Mouse (Mus musculus) CH12.LX (cell line): ENCODE results near the gene Slc6a19. TPM values are rescaled to one million over a fixed set of nuclear protein-coding genes. Genes with fewer than 3 reads are reported as not detected.

ENCODE experiments used
- DNase-seq: peaks from one replicate; pipeline ENCODE4 v3.0.0-alpha.2; 2013; ENCODE audit errors: extremely low read depth
- H3K27ac ChIP-seq: 2 replicates; pipeline ENCODE4 v1.5.1; 2012; ENCODE audit warnings: low read depth, mild to moderate bottlenecking, control low read depth, moderate library complexity; ENCODE audit not compliant: insufficient read depth
- H3K27me3 ChIP-seq: replicated peaks from 2 replicates; pipeline ENCODE3; 2012; ENCODE audit warnings: inconsistent platforms
- H3K36me3 ChIP-seq, 2 experiments: replicated peaks in 1 of 2; 2 replicates each; pipeline versions ENCODE3 to v1.6.1; 2012; ENCODE audit warnings: inconsistent platforms in 1 of 2, low read length in 1 of 2, mild to moderate bottlenecking in 1 of 2, mixed read lengths in 1 of 2, moderate library complexity in 1 of 2; ENCODE audit not compliant: control insufficient read depth in 1 of 2, insufficient read depth in 1 of 2
- H3K4me1 ChIP-seq, 2 experiments: 2 replicates each; pipeline ENCODE4 v1.6.1; 2012; ENCODE audit warnings: inconsistent platforms in 1 of 2, moderate library complexity in 1 of 2; ENCODE audit not compliant: insufficient read depth in 2 of 2, control insufficient read depth in 1 of 2
- H3K4me2 ChIP-seq: 2 replicates; pipeline ENCODE4 v1.6.1; 2012; ENCODE audit warnings: low read depth, mild to moderate bottlenecking, control low read depth; ENCODE audit not compliant: poor library complexity, insufficient read depth, severe bottlenecking
- H3K4me3 ChIP-seq, 3 experiments: fragments of 150-350 bp in 1 of 3; sonication (generic) in 1 of 3; replicated peaks in 1 of 3; 2 replicates each; pipeline versions ENCODE3 to v1.5.1; 2011 to 2012; ENCODE audit warnings: low read depth in 2 of 3, low read length in 2 of 3, mild to moderate bottlenecking in 2 of 3, moderate library complexity in 2 of 3, control low read depth in 1 of 3, improper control_type of control experiment in 1 of 3, inconsistent platforms in 1 of 3, mixed read lengths in 1 of 3; ENCODE audit not compliant: poor library complexity in 1 of 3
- H3K79me2 ChIP-seq: replicated peaks from 2 replicates; pipeline ENCODE4 v1.6.1; 2012; ENCODE audit warnings: mild to moderate bottlenecking, moderate library complexity; ENCODE audit not compliant: control insufficient read depth, poor library complexity, insufficient read depth, severe bottlenecking; ENCODE audit errors: extremely low read depth
- H3K9ac ChIP-seq: 2 replicates; pipeline ENCODE4 v1.6.1; 2012; ENCODE audit warnings: low read depth, mild to moderate bottlenecking, control low read depth, moderate library complexity; ENCODE audit not compliant: insufficient read depth
- H3K9me3 ChIP-seq: replicated peaks from 2 replicates; pipeline ENCODE3; 2012; ENCODE audit warnings: low read length, inconsistent platforms, mixed read lengths
- CHD1 ChIP-seq: IDR thresholded peaks from 2 replicates; pipeline ENCODE4 v1.6.1; 2012; ENCODE audit warnings: low read depth, low read length, improper control_type of control experiment, inconsistent platforms
- CHD2 ChIP-seq: IDR thresholded peaks from 2 replicates; pipeline ENCODE4 v1.6.1; 2011; ENCODE audit warnings: low read length, improper control_type of control experiment
- CTCF ChIP-seq, 2 experiments: IDR thresholded peaks in 1 of 2; conservative IDR thresholded peaks in 1 of 2; 2 replicates each; pipeline ENCODE4 v1.5.1; 2011 to 2012; ENCODE audit warnings: low read depth in 2 of 2, low read length in 2 of 2, improper control_type of control experiment in 1 of 2, inconsistent platforms in 1 of 2, mild to moderate bottlenecking in 1 of 2, moderate library complexity in 1 of 2
- E2F4 ChIP-seq: IDR thresholded peaks from 2 replicates; pipeline ENCODE4 v1.6.1; 2011; ENCODE audit warnings: low read depth, low read length, improper control_type of control experiment; ENCODE audit not compliant: insufficient replicate concordance
- ETS1 ChIP-seq: conservative IDR thresholded peaks from 2 replicates; pipeline ENCODE4 v1.6.1; 2012; ENCODE audit warnings: low read depth, mild to moderate bottlenecking, inconsistent platforms, low read length, improper control_type of control experiment, moderate library complexity
- GABPA ChIP-seq: IDR thresholded peaks from 2 replicates; pipeline ENCODE4 v1.6.1; 2012; ENCODE audit warnings: low read depth, low read length, improper control_type of control experiment, inconsistent platforms; ENCODE audit not compliant: insufficient replicate concordance
- MAZ ChIP-seq: IDR thresholded peaks from 2 replicates; pipeline ENCODE4 v1.6.1; 2012; ENCODE audit warnings: low read depth, mild to moderate bottlenecking, inconsistent platforms, low read length, improper control_type of control experiment, moderate library complexity
- MXI1 ChIP-seq: IDR thresholded peaks from 2 replicates; pipeline ENCODE4 v1.6.1; 2011; ENCODE audit warnings: mild to moderate bottlenecking, low read depth, low read length, improper control_type of control experiment
- PAX5 ChIP-seq: IDR thresholded peaks from 2 replicates; pipeline ENCODE4 v1.6.1; 2012; ENCODE audit warnings: low read length, inconsistent platforms, mixed read lengths
- POLR2A ChIP-seq: IDR thresholded peaks from 2 replicates; pipeline ENCODE4 v1.6.1; 2011; ENCODE audit warnings: low read depth, mild to moderate bottlenecking, improper control_type of control experiment, low read length
- RAD21 ChIP-seq: IDR thresholded peaks from 2 replicates; pipeline ENCODE4 v1.6.1; 2011; ENCODE audit warnings: low read depth, mild to moderate bottlenecking, low read length, improper control_type of control experiment, moderate library complexity
- SIN3A ChIP-seq: IDR thresholded peaks from 2 replicates; pipeline ENCODE4 v1.6.1; 2012; ENCODE audit warnings: low read length, improper control_type of control experiment, inconsistent platforms
- SMC3 ChIP-seq: IDR thresholded peaks from 2 replicates; pipeline ENCODE4 v1.6.1; 2011; ENCODE audit warnings: low read depth, low read length, improper control_type of control experiment
- USF2 ChIP-seq: conservative IDR thresholded peaks from 2 replicates; pipeline ENCODE4 v1.6.1; 2011; ENCODE audit warnings: low read depth, low read length, improper control_type of control experiment
- dilution Hi-C: fragments of 300-500 bp; cut with MboI; formaldehyde crosslinking; loops from 2 replicates; pipeline ENCODE4 v1.14.3; 2020; ENCODE audit warnings: low sequenced_read_pairs; ENCODE audit not compliant: extremely low pct_unique_long_range_greater_than_20kb, extremely low pct_ligation_motif_present
- in situ Hi-C: fragments of 300-500 bp; cut with MboI; formaldehyde crosslinking; loops from 3 replicates; pipeline ENCODE4 v1.14.3; 2019; ENCODE audit warnings: low sequenced_read_pairs, low pct_ligation_motif_present, low pct_unique_long_range_greater_than_20kb, mixed read lengths
- polyA plus RNA-seq: library from polyadenylated mRNA; unstranded; fragments of >175 nt; gene quantifications from 2 replicates; pipeline ENCODE4 v1.2.1, GENCODE M21; 2012; ENCODE audit warnings: low read depth; ENCODE audit not compliant: insufficient read length
- total RNA-seq, 2 experiments: library from RNA; depleted of rRNA; stranded (reverse); fragments of 300-350 nt in 1 of 2; fragments of >200 nt in 1 of 2; gene quantifications; 2 replicates each; pipeline ENCODE4 v1.2.3; 2012 to 2014

Gene Slc6a19
- total and polyA plus RNA-seq, 3 experiments: 0.13 TPM; not detected in 1

DNA sequence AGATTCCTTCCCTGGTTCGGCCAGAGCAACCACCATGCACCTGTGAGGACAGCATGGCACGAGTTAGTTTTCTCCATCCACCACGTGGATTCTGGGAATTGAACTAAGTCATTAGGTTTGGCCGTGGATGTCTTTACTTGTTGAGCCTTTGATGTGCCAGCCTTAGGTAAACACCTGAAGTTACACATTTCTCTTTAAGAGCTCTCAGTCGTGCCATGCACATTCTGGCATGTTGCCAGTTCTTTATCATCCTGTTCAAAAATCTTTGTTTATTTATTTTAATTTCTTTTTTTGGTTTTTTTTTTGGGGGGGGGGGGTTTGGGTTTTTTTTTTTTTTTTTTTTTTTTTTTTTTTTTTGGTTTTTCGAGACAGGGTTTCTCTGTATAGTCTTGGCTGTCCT, 66.8 kb downstream of the Slc6a19 start:
- Histone ChIP-seq H3K27me3 (no peaks in the 10 kb centered on the region), H3K36me3 (peaks cover 29 to 83% of the 10 kb centered on the region in 2 experiments), H3K9me3 (no peaks in the 10 kb centered on the region), H3K79me2 (no peaks in the 10 kb centered on the region), H3K27ac (no peak overlapping the region), H3K4me1 (no peaks in the 10 kb centered on the region), H3K9ac (no peak overlapping the region)
- no peak for DNase-seq
- dilution Hi-C loops: no loop called here
- TF ChIP-seq SIN3A (no peak), USF2 (no peak), POLR2A (no peak), CHD1 (no peak), CHD2 (no peak), MXI1 (no peak), E2F4 (no peak), SMC3 (no peak), PAX5 (no peak), ETS1 (no peak), RAD21 (no peak), GABPA (no peak), MAZ (no peak)
- TF ChIP-seq, all 38 proteins: peak for 0
- in situ Hi-C loops: no loop called here
- H3K4me2 ChIP-seq: no peak overlapping the region
- H3K4me3 ChIP-seq: no peak overlapping the region

DNA sequence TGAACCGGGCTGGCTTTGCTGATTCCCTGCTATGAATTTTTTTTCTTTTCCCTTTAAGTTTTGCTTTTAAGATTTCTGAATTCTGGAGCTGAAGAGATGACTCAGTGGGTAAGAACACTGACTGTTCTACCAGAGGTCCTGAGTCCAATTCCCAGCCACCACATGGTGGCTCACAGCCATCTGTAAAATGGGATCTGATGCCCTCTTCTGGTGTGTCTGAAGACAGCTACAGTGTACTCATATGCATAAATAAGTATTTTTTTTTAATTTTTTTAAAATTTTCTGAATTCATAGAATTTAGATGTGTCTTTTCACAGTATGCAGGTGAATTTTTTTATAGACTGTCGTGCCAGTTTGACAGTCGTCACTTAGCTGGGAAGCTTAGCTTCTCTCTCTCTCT, 72.8 kb downstream of the Slc6a19 start:
- no peak overlapping the region for H3K9ac ChIP-seq
- peaks cover 12 to 34% of the 10 kb centered on the region in 2 experiments for H3K4me1 ChIP-seq
- no peaks in the 10 kb centered on the region for H3K27me3 ChIP-seq
- no peak for DNase-seq
- H3K36me3 ChIP-seq: peaks cover 21 to 65% of the 10 kb centered on the region in 2 experiments
- H3K79me2 ChIP-seq: no peaks in the 10 kb centered on the region
- peak in 1 of 2 experiments; percentile 53; a peak in 2 of 4 replicates for TF ChIP-seq CTCF (conservative IDR thresholded peaks at IDR 0.05 in 1 of 2, IDR thresholded peaks at IDR 0.05 in 1 of 2; ENCODE audit: low read depth in 2 of 2, low read length in 2 of 2)
- TF ChIP-seq GABPA: no peak
- no peaks in the 10 kb centered on the region for H3K9me3 ChIP-seq
- H3K27ac ChIP-seq: no peak overlapping the region
- in situ Hi-C loops: no loop called here
- no peak overlapping the region for H3K4me2 ChIP-seq
- dilution Hi-C loops: no loop called here
- no peak overlapping the region for H3K4me3 ChIP-seq

Other genes with a start within 250 kb of the Slc6a19 start
- gene Lpcat1, start 237.7 kb downstream of the Slc6a19 start, total RNA-seq (2012; rRNA removed): 22.6 and 24.4 TPM in 2 replicates
- gene Lpcat1, start 237.7 kb downstream of the Slc6a19 start, total RNA-seq (2014; rRNA removed): 36.2 and 40.4 TPM in 2 replicates
- gene Lpcat1, start 237.7 kb downstream of the Slc6a19 start, polyA plus RNA-seq: 33.2 and 36.9 TPM in 2 replicates
- not detected in 2 replicates for gene Slc6a3, start 168.1 kb downstream of the Slc6a19 start, total RNA-seq (2012; rRNA removed)
- gene Slc6a3, start 168.1 kb downstream of the Slc6a19 start, total RNA-seq (2014; rRNA removed): not detected in 2 replicates
- not detected in 2 replicates for gene Slc6a3, start 168.1 kb downstream of the Slc6a19 start, polyA plus RNA-seq
- 112 and 137 TPM in 2 replicates for gene Clptm1l, start 100.9 kb downstream of the Slc6a19 start, total RNA-seq (2012; rRNA removed)
- 203 and 219 TPM in 2 replicates for gene Clptm1l, start 100.9 kb downstream of the Slc6a19 start, total RNA-seq (2014; rRNA removed)
- gene Clptm1l, start 100.9 kb downstream of the Slc6a19 start, polyA plus RNA-seq: 121 and 143 TPM in 2 replicates
- gene Tert, start 78.0 kb downstream of the Slc6a19 start, total RNA-seq (2012; rRNA removed): 9.1 and 9.8 TPM in 2 replicates
- 3.8 and 5.6 TPM in 2 replicates for gene Tert, start 78.0 kb downstream of the Slc6a19 start, total RNA-seq (2014; rRNA removed)
- gene Tert, start 78.0 kb downstream of the Slc6a19 start, polyA plus RNA-seq: 5.8 and 9.3 TPM in 2 replicates
- not detected in 2 replicates for gene Slc6a18, start 26.8 kb downstream of the Slc6a19 start, total RNA-seq (2012; rRNA removed)
- gene Slc6a18, start 26.8 kb downstream of the Slc6a19 start, total RNA-seq (2014; rRNA removed): not detected in 2 replicates
- not detected in 2 replicates for gene Slc6a18, start 26.8 kb downstream of the Slc6a19 start, polyA plus RNA-seq
- 2.5 and 2.6 TPM in 2 replicates for gene Slc12a7, start 28.2 kb upstream of the Slc6a19 start, total RNA-seq (2012; rRNA removed)
- 0.92 and 1.0 TPM in 2 replicates for gene Slc12a7, start 28.2 kb upstream of the Slc6a19 start, total RNA-seq (2014; rRNA removed)
- 2.6 and 5.8 TPM in 2 replicates for gene Slc12a7, start 28.2 kb upstream of the Slc6a19 start, polyA plus RNA-seq
- not detected in 2 replicates for gene Nkd2, start 142.8 kb upstream of the Slc6a19 start, total RNA-seq (2012; rRNA removed)
- not detected in 2 replicates for gene Nkd2, start 142.8 kb upstream of the Slc6a19 start, total RNA-seq (2014; rRNA removed)
- not detected in 2 replicates for gene Nkd2, start 142.8 kb upstream of the Slc6a19 start, polyA plus RNA-seq
- 42.3 and 55.6 TPM in 2 replicates for gene Trip13, start 232.9 kb upstream of the Slc6a19 start, total RNA-seq (2012; rRNA removed)
- 94.5 and 100 TPM in 2 replicates for gene Trip13, start 232.9 kb upstream of the Slc6a19 start, total RNA-seq (2014; rRNA removed)
- gene Trip13, start 232.9 kb upstream of the Slc6a19 start, polyA plus RNA-seq: 87.0 and 93.2 TPM in 2 replicates
- gene Brd9, start 232.9 kb upstream of the Slc6a19 start, total RNA-seq (2012; rRNA removed): 28.0 and 30.6 TPM in 2 replicates
- 32.5 and 38.7 TPM in 2 replicates for gene Brd9, start 232.9 kb upstream of the Slc6a19 start, total RNA-seq (2014; rRNA removed)
- gene Brd9, start 232.9 kb upstream of the Slc6a19 start, polyA plus RNA-seq: 43.4 and 62.0 TPM in 2 replicates